Mouse (Mus musculus) lung, adult 2 months (tissue): ENCODE measurements at regions not wholly inside any gene's neighbourhood (a gene's known extent, or its start where the extent isn't known, plus 50 kb on each side); places are given as distances from the start of the nearest gene placed in this dataset.

ENCODE experiments used
- CTCF ChIP-seq: fragments of 200-500 bp; IDR thresholded peaks from 2 replicates; pipeline ENCODE4 v1.5.1; 2011; ENCODE audit warnings: mild to moderate bottlenecking, low read length, control low read depth; ENCODE audit not compliant: insufficient read depth
- POLR2A ChIP-seq: fragments of 200-500 bp; IDR thresholded peaks from 2 replicates; pipeline ENCODE4 v1.6.1; 2011; ENCODE audit warnings: low read depth, mild to moderate bottlenecking, control low read depth, low read length, borderline replicate concordance; ENCODE audit errors: extremely low read depth

- TF ChIP-seq CTCF: no peak
- no peak for TF ChIP-seq POLR2A
Measured at GRCm38 (mm10) chr17:88118714-88119113, 53.6 kb upstream of the Fbxo11 start.
